Mouse (Mus musculus): ENCODE measurements around the gene Ppp1cc.

DNA sequence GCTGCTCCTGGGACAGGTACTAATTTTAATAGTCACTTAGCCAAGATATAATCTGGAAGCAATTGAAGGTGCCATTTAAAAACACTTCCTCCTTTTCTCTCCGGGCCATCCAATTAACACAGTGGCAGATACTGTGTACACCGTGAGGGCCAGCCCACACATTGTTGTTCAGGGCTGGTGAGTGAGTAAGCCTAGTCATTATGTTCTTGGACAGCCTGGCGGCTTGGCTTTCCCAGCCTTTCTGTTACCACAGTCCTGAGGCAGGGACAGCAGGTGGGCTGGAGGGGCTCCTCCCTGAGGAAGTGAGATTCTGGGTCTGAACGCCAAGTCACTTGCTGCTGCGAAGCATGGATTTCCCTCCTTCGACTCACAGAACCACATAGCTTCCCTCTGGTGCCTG is 21.6 kb downstream of the Ppp1cc start:
- TF ChIP-seq CTCF (IDR thresholded peaks at IDR 0.05; ENCODE audit: low read depth), result no peak
- TF ChIP-seq EP300 (IDR thresholded peaks at IDR 0.05; ENCODE audit: low read depth), result no peak
